Mouse (Mus musculus) bone marrow macrophage, adult 2 months (primary cell): ENCODE results near the gene Maob.

ENCODE experiments used
- CTCF ChIP-seq: IDR thresholded peaks from 2 replicates; pipeline ENCODE4 v1.5.1; 2012; ENCODE audit warnings: low read depth, mild to moderate bottlenecking, low read length, moderate library complexity
- POLR2A ChIP-seq: IDR thresholded peaks from 2 replicates; pipeline ENCODE4 v1.6.1; 2012; ENCODE audit warnings: mild to moderate bottlenecking, low read depth, low read length, borderline replicate concordance

- TF ChIP-seq CTCF (no peak), POLR2A (no peak)
Measured at GRCm38 (mm10) chrX:16748932-16749331, 68.2 kb downstream of the Maob start.
